Mouse (Mus musculus) embryonic facial prominence, embryonic 12.5 days (tissue): ENCODE measurements at regions not wholly inside any gene's neighbourhood (a gene's known extent, or its start where the extent isn't known, plus 50 kb on each side); places are given as distances from the start of the nearest gene placed in this dataset.

ENCODE experiments used
- ATAC-seq: fragments of 200-750 bp; cut with Nextera tagmentation; 2 replicates; pipeline ENCODE4 v1.8.0; 2017; ENCODE audit not compliant: insufficient number of reproducible peaks, insufficient read depth, low FRiP score, low TSS enrichment
- H3K27ac ChIP-seq: fragments of 300-500 bp; sonication (generic); 2 replicates; pipeline ENCODE4 v1.5.1; 2016; ENCODE audit warnings: mild to moderate bottlenecking
- H3K27me3 ChIP-seq: fragments of 300-500 bp; sonication (generic); 2 replicates; pipeline ENCODE4 v1.6.1; 2016; ENCODE audit warnings: mild to moderate bottlenecking, moderate library complexity
- H3K36me3 ChIP-seq: fragments of 300-500 bp; sonication (generic); 2 replicates; pipeline ENCODE4 v1.6.1; 2016; ENCODE audit warnings: mild to moderate bottlenecking
- H3K4me1 ChIP-seq: fragments of 300-500 bp; sonication (generic); 2 replicates; pipeline ENCODE4 v1.6.1; 2016
- H3K4me2 ChIP-seq: fragments of 300-500 bp; sonication (generic); replicated peaks from 2 replicates; pipeline ENCODE4 v1.6.1; 2016; ENCODE audit warnings: mild to moderate bottlenecking, moderate library complexity
- H3K4me3 ChIP-seq: fragments of 300-500 bp; sonication (generic); 2 replicates; pipeline ENCODE4 v1.5.1; 2016; ENCODE audit warnings: mild to moderate bottlenecking
- H3K9ac ChIP-seq: fragments of 300-500 bp; sonication (generic); 2 replicates; pipeline ENCODE4 v1.6.1; 2016; ENCODE audit warnings: mild to moderate bottlenecking, moderate library complexity
- H3K9me3 ChIP-seq: fragments of 300-500 bp; sonication (generic); 2 replicates; pipeline ENCODE4 v1.6.1; 2016; ENCODE audit warnings: mild to moderate bottlenecking, moderate library complexity
- WGBS: fragments of 180-500 bp; shearing (Covaris S2); methylation state at CpG from one replicate; pipeline ENCODE4 v1.1.7; 2016; 5-methylcytosine and 5-hydroxymethylcytosine counted together

- no peaks in the 10 kb centered on the region for H3K9me3 ChIP-seq
- H3K4me3 ChIP-seq: no peak overlapping the region
- no peaks in the 10 kb centered on the region for H3K4me1 ChIP-seq
- no peak overlapping the region for H3K9ac ChIP-seq
- WGBS: 28% methylated on average over 3 of the region's 3 CpGs
- H3K4me2 ChIP-seq: no peak overlapping the region
- no peaks in the 10 kb centered on the region for H3K27me3 ChIP-seq
- ATAC-seq: no peak
- H3K27ac ChIP-seq: no peak overlapping the region
- no peaks in the 10 kb centered on the region for H3K36me3 ChIP-seq
Measured at GRCm38 (mm10) chr9:90683319-90683718, 412.7 kb upstream of the Tbc1d2b start.

DNA sequence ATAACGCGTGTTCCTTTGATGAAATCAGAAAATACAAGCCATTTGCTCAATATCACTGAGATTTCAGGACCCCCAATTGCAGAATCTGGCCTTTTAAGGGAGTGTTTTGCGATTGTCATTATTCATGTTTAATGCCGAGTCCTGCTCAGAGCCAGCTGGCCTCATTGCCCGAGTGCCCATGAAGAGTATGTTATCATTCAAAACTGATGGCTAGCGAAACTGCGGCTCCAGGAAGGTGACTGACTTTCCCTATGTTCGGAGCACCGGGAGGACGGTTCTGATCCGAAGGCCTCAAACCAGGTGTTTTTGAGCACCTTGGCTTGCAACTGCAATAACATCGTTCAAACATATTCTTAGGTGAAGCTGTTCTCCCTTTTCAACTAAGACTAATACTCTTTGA, 419.5 kb upstream of the Tbc1d2b start:
- Histone ChIP-seq H3K36me3 (no peaks in the 10 kb centered on the region), H3K4me3 (no peak overlapping the region), H3K9ac (no peak overlapping the region), H3K9me3 (no peaks in the 10 kb centered on the region), H3K27ac (no peak overlapping the region), H3K4me2 (no peak overlapping the region), H3K4me1 (no peaks in the 10 kb centered on the region), H3K27me3 (no peaks in the 10 kb centered on the region)
- 89% methylated on average over 12 of the region's 12 CpGs for WGBS
- ATAC-seq: no peak

- Histone ChIP-seq H3K4me1 (no peaks in the 10 kb centered on the region), H3K27me3 (no peaks in the 10 kb centered on the region), H3K4me2 (no peak overlapping the region), H3K27ac (no peak overlapping the region), H3K4me3 (no peak overlapping the region), H3K9ac (no peak overlapping the region), H3K36me3 (no peaks in the 10 kb centered on the region), H3K9me3 (no peaks in the 10 kb centered on the region)
- ATAC-seq: no peak
Measured at GRCm38 (mm10) chr9:90691137-90691536, 420.5 kb upstream of the Tbc1d2b start.

- Histone ChIP-seq H3K4me2 (no peak overlapping the region), H3K9me3 (no peaks in the 10 kb centered on the region), H3K36me3 (no peaks in the 10 kb centered on the region), H3K27ac (no peak overlapping the region), H3K4me3 (no peak overlapping the region), H3K4me1 (no peaks in the 10 kb centered on the region), H3K27me3 (no peaks in the 10 kb centered on the region), H3K9ac (no peak overlapping the region)
- WGBS: 57% methylated on average over 12 of the region's 12 CpGs
- no peak for ATAC-seq
Measured at GRCm38 (mm10) chr9:90691676-90692661, 421.4 kb upstream of the Tbc1d2b start.

GRCm38 (mm10) chr9:90693031-90693671, 422.5 kb upstream of the Tbc1d2b start:
- ATAC-seq: peak; percentile 56
- no peaks in the 10 kb centered on the region for H3K27me3 ChIP-seq
- no peaks in the 10 kb centered on the region for H3K9me3 ChIP-seq
- no peak overlapping the region for H3K4me3 ChIP-seq
- H3K36me3 ChIP-seq: no peaks in the 10 kb centered on the region
- no peak overlapping the region for H3K27ac ChIP-seq
- H3K4me1 ChIP-seq: no peaks in the 10 kb centered on the region
- no peak overlapping the region for H3K9ac ChIP-seq
- no peak overlapping the region for H3K4me2 ChIP-seq
- 37% methylated on average over 9 of the region's 9 CpGs for WGBS

DNA sequence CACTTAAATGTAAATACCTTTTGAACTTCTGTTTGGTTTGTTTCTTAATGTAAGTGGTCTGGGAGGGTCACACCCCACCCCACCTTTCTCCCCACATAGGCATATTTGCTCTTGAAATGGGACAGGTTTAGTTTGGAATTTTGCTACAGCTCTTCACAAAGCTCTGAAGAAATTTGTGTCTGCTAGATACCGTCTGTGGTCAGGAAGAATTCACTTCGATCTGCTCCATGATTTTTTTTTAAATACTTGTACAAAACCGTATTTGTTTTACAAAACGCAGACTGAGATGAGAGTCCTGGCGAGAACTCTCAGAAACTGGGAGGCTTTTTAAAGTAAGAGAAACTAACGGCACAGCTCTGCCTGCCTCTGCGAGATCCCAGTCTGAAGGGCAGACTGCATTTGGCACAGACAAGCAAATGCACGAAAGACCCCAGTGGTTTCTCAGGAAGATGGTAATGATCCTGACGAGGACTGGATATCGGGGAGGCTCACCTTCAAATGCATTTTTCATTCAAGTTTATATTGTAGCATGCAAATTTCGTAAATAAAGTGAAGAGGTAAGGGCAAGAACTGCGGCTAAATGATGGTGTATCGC, 423.5 kb upstream of the Tbc1d2b start:
- H3K27ac ChIP-seq: no peak overlapping the region
- no peak overlapping the region for H3K4me2 ChIP-seq
- no peak overlapping the region for H3K9ac ChIP-seq
- H3K4me3 ChIP-seq: no peak overlapping the region
- H3K4me1 ChIP-seq: no peaks in the 10 kb centered on the region
- no peaks in the 10 kb centered on the region for H3K9me3 ChIP-seq
- 60% methylated on average over 13 of the region's 13 CpGs for WGBS
- no peaks in the 10 kb centered on the region for H3K36me3 ChIP-seq
- ATAC-seq: no peak
- no peaks in the 10 kb centered on the region for H3K27me3 ChIP-seq

DNA sequence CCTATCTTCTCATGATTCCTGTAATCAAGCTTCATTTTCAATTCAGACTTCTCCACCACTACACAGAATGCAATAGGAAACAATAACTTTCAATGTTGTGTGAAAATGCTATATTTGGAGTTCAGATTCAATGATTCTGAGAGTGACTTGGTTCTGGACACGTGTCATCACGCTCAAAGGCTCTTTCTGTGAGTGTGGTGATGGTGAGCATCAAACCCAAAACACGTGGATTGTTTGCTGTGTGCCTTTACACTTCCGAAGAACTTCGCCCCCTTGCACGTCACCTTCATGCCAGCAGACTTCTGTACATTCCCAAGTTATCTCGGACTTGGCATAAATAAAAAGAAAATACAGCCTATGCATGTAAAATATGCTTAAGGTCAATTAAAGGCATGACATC, 425.1 kb upstream of the Tbc1d2b start:
- Histone ChIP-seq H3K9ac (no peak overlapping the region), H3K27ac (no peak overlapping the region), H3K9me3 (no peaks in the 10 kb centered on the region), H3K27me3 (no peaks in the 10 kb centered on the region), H3K36me3 (no peaks in the 10 kb centered on the region), H3K4me3 (no peak overlapping the region), H3K4me1 (no peaks in the 10 kb centered on the region), H3K4me2 (no peak overlapping the region)
- 84% methylated on average over 7 of the region's 7 CpGs for WGBS
- no peak for ATAC-seq

DNA sequence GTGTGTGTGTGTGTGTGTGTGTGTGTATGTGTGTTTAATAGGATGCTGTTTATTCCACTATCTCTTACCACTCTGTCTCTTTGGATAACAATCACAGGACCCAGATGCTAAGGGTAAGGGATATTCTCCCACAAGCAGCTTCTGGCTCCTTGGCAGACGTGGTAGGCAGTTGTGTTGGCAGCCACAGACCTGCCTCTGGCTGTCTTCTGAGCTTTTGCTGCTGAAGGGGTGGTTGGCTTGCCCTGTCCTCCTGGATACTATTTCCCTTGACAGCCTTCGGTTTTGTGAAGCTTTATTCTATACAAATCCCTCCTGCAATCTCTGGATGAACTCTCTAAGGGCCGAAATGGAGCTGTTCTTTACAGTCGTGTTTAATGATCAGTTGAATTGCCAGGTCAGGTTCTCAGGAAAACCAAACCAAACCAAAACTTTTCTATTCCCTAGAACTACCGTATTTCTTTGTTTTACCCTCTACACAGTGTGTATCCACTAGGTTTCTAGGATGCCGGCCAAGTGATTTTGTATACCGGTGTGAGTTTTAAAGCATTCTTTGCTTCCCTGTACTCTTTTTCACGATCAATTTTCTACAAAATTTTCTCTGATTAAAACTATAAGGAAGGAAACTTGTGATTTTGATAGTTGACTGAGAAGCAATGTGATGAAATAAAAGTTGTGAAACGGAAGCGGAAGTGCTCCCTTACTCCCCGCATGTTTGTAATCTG, 426.8 kb upstream of the Tbc1d2b start:
- WGBS: 61% methylated on average over 11 of the region's 11 CpGs
- H3K27me3 ChIP-seq: no peaks in the 10 kb centered on the region
- ATAC-seq: no peak
- H3K9ac ChIP-seq: no peak overlapping the region
- no peak overlapping the region for H3K27ac ChIP-seq
- no peaks in the 10 kb centered on the region for H3K4me1 ChIP-seq
- H3K9me3 ChIP-seq: no peaks in the 10 kb centered on the region
- no peaks in the 10 kb centered on the region for H3K36me3 ChIP-seq
- H3K4me3 ChIP-seq: no peak overlapping the region
- no peak overlapping the region for H3K4me2 ChIP-seq

- H3K9ac ChIP-seq: no peak overlapping the region
- H3K36me3 ChIP-seq: no peaks in the 10 kb centered on the region
- no peak overlapping the region for H3K27ac ChIP-seq
- H3K4me2 ChIP-seq: no peak overlapping the region
- H3K9me3 ChIP-seq: no peaks in the 10 kb centered on the region
- no peaks in the 10 kb centered on the region for H3K4me1 ChIP-seq
- H3K27me3 ChIP-seq: no peaks in the 10 kb centered on the region
- WGBS: 72% methylated on average over 7 of the region's 7 CpGs
- no peak overlapping the region for H3K4me3 ChIP-seq
- no peak for ATAC-seq
Measured at GRCm38 (mm10) chr9:90698439-90698838, 427.8 kb upstream of the Tbc1d2b start.

- Histone ChIP-seq H3K9ac (no peak overlapping the region), H3K27me3 (no peaks in the 10 kb centered on the region), H3K9me3 (no peaks in the 10 kb centered on the region), H3K36me3 (no peaks in the 10 kb centered on the region), H3K4me2 (no peak overlapping the region), H3K4me3 (no peak overlapping the region), H3K4me1 (no peaks in the 10 kb centered on the region), H3K27ac (no peak overlapping the region)
- WGBS: 30% methylated on average over 4 of the region's 4 CpGs
- ATAC-seq: no peak
Measured at GRCm38 (mm10) chr9:90699064-90699463, 428.5 kb upstream of the Tbc1d2b start.

GRCm38 (mm10) chr9:90700236-90701179, 429.9 kb upstream of the Tbc1d2b start:
- H3K9ac ChIP-seq: no peak overlapping the region
- H3K4me2 ChIP-seq: no peak overlapping the region
- no peak overlapping the region for H3K27ac ChIP-seq
- no peak overlapping the region for H3K4me3 ChIP-seq
- ATAC-seq: no peak
- H3K9me3 ChIP-seq: no peaks in the 10 kb centered on the region
- no peaks in the 10 kb centered on the region for H3K4me1 ChIP-seq
- H3K27me3 ChIP-seq: no peaks in the 10 kb centered on the region
- 39% methylated on average over 7 of the region's 7 CpGs for WGBS
- H3K36me3 ChIP-seq: no peaks in the 10 kb centered on the region
